Mouse (Mus musculus): ENCODE measurements around the gene Wfdc12.
"Not testable (repeated sequence)": the region's sequence is repeated elsewhere in the genome, so short reads cannot be mapped to it uniquely, and the experiment has no call there.

Gene Wfdc12

GRCm38 (mm10) chr2:164190576-164190975 is at the start of gene Wfdc12:
Wfdc12 (minus strand) TSS chr2:164190608.
- no peak for DNase-seq

DNA sequence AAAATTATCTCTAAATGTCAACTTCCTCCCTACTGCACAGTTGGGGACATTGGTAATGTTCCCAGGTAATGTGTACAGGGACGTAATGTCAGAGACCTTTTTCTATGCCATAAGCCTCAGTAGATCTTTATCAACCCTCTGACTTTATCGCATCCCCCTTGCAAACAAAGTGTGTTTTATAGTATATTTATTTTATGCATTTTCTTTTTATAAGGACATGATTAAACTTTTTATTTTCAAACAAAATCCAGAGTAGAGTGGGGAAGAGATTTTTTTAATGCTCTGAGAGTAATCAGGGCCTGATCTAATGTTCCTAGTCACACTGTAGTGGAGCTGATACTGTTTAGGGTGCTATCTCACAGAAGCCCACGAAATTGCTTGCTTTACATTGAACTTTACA is 48.0 kb upstream of the Wfdc12 start, which contains the start of gene Svs2:
Svs2 (minus strand) TSS at position 101 of the 400 bp plus-strand sequence.
- DNase-seq: no peak

DNA sequence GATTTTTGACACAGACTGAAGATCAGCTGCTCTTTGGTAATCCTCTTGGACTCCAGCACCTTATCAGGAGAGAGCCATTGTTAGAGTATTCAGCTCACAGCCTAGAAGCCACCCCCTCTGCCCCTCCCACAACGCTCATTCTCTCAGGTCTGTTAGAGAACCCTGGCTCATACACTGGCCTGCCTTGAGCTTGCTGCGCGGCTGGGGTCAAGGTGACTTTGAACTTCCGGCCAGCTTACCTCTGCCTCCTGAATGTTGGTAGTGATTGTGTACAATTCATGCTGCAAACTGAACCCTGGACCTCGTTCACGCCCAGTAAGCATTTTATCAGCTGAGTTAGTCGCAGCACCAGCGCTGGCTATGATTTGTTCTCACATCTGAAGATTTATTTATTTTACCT is 42.3 kb upstream of the Wfdc12 start:
- no peak for DNase-seq

- peak in 1 of 2 experiments; percentile 10 for DNase-seq
These were observed 38.1 kb upstream of the Wfdc12 start for GRCm38 (mm10) chr2:164228361-164229070.

- DNase-seq: no peak
These were observed 31.1 kb upstream of the Wfdc12 start, which contains the start of gene Wfdc15b for GRCm38 (mm10) chr2:164221522-164221921. Wfdc15b (minus strand) TSS chr2:164221660.

- no peak for DNase-seq
These were observed 28.9 kb upstream of the Wfdc12 start for GRCm38 (mm10) chr2:164219295-164219694.

- DNase-seq: no peak
These were observed 22.3 kb upstream of the Wfdc12 start for GRCm38 (mm10) chr2:164212711-164213110.

GRCm38 (mm10) chr2:164210892-164211291 is 20.5 kb upstream of the Wfdc12 start:
- DNase-seq: no peak

- DNase-seq: peak; percentile 75 to 83
These were observed 16.3 kb upstream of the Wfdc12 start for GRCm38 (mm10) chr2:164206676-164207075.

DNA sequence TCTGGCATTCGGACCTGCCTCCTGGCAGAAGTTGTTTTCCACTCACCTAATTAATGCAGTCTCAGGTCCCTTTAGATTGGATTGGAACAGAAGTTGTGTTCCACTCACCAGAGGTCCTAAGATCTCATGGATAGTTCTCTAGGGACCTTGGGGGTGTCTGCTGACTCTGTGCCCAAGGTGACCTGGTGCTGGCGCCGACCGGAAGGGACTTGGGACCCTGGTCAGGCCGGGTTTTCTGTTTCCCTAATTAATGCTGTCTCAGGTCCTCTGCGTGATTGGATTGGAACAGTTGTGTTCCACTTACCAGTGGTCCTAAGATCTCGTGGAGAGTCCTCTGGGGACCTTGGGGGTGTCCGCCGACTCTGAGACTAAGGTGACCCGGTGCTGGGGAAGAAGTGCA is 15.6 kb upstream of the Wfdc12 start:
- DNase-seq: not testable (repeated sequence)

- no peak for DNase-seq
These were observed 9.4 kb upstream of the Wfdc12 start, which contains the start of gene Wfdc15a for GRCm38 (mm10) chr2:164199626-164200327. Wfdc15a (minus strand) TSS chr2:164200130.

DNA sequence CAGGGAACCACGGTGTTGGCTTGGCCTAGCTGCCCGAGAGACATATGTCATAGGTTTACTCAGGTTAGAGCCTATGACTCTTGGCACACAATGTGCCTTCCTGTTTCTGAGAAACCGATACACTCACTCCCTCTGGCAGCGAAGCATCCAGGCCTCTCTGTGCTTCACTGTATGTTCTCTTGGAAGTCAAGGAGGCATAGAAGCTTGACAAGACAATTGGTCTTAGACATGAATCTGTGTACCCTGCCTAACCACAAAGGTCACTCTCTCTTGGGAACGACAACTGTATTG is 6.2 kb upstream of the Wfdc12 start:
- DNase-seq: no peak

GRCm38 (mm10) chr2:164195971-164196699 is 5.7 kb upstream of the Wfdc12 start:
- DNase-seq: no peak

GRCm38 (mm10) chr2:164194959-164195630 is 4.7 kb upstream of the Wfdc12 start:
- DNase-seq: no peak

GRCm38 (mm10) chr2:164192279-164192678 is 1.9 kb upstream of the Wfdc12 start:
- DNase-seq: no peak

DNA sequence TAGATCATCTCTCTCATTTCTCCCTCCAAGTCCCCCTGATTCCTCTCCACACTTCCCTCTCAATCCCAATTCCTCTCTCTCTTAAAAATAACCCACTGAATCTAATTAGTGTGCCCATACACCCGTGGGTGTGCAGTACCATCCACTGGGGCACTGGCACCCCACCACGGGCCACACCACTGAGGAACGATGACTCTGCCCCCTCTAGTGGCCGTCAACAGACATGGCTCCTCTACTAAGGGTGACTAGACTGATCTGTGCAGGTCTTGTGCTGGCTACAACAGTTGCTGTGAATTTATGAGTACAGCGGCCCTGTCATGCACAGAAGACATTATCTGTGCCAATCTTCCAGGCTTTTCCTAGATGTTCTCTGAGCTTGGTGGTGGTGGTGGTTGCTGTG is 1.7 kb downstream of the Wfdc12 start:
- no peak for DNase-seq

DNA sequence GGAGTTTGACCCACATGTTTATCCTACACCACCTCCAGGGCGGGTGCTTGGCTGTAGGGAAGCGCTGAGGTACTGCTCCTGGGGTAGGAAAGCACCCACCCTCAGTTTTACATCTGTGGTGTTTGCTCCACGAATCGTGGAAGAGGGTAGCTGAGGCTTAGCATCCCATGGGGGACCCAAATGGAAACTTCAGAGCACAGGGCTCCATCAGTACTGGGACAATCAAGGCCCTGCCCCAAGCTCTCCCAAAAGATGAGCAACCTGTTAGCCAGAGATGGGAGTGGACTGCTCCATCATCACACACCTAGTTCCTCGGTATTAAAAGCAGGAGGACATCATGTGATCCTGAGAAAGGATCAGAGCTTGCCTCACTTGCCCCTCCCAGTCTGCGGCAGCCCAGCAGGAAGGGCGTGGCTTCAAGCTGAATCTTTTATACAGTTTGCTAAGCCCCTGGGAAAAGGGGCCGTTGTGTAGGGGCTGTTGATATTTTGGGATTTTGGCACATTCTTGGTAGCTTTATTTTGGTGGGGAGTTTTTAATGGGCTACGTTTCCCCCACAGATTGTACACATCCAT is 6.2 kb downstream of the Wfdc12 start:
- DNase-seq: no peak

GRCm38 (mm10) chr2:164183340-164183739 is 7.1 kb downstream of the Wfdc12 start:
- DNase-seq: no peak

DNA sequence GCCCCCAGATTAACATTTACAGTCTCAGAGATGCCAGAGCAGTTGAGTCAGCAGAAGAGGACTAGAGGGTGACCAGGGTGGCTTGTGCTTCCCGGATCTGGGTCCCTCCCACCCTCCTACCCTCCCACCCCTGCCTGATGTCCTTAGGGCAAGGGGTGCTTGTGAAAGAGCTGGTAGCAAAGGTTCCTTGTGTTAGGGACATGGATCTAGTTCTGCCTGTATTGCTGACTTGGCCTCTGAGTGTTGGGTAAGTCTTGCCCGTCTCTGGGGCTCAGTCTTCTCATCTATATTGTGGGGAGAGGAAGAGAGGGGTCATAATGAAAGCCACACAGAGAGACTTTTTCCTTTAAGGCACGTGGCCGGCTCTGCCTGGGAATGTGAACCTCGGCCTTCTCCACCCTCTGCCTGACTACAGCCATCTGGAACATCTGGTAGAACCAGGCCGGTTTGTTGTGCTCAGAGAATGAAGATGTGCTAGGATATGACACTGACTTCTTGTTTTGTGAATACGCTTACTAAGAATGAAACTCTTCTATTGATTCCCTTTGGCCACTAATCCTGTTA is 7.6 kb downstream of the Wfdc12 start, which contains the start of gene Wfdc5:
Wfdc5 (minus strand) TSS at position 51 of the 564 bp plus-strand sequence.
- DNase-seq: no peak

- no peak for DNase-seq
These were observed 9.6 kb downstream of the Wfdc12 start for GRCm38 (mm10) chr2:164180770-164181169.

DNA sequence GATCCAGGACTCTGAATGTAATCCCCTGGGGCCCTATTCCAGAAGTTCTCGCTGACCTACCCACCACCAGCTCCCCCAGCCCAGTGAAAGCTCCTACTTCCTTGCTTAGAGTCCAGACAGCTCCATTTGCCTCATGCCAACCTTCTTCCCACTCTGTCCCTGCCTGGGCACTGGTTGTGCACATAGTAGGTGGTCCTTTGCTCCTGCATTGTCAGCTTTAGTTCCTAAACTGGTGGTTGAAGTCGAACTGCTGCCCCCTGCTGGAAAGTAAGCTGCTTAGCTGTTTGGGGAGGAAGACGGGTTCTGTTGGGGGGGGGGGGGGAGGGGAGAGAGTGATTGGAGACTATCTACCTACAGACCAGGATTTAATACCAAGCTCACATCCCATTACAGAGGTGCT is 10.3 kb downstream of the Wfdc12 start:
- peak; percentile 24 to 27 for DNase-seq

- DNase-seq: no peak
These were observed 12.6 kb downstream of the Wfdc12 start for GRCm38 (mm10) chr2:164177831-164178230.
